Mouse (Mus musculus) megakaryocyte, adult 5-6 weeks (primary cell): ENCODE results near the gene Mrps14. TPM values are rescaled to one million over a fixed set of nuclear protein-coding genes. Genes with fewer than 3 reads are reported as not detected.
A peak's percentile ranks its signal among the peaks of the same experiment; 100 is the strongest.

Experiments
- ATAC-seq: 2 replicates; pipeline ENCODE4 v1.8.0; 2016; ENCODE audit warnings: mild to moderate bottlenecking, inconsistent platforms; ENCODE audit not compliant: poor library complexity, severe bottlenecking
- total RNA-seq, 2 experiments: library from RNA; stranded (forward) in 1 of 2; stranded (reverse) in 1 of 2; fragments of 153-499, 151-499 nt in 1 of 2; fragments of 221-1000, 200-1000 nt in 1 of 2; gene quantifications; 2 replicates each; pipeline versions ENCODE4 v1.2.3 to v1.2.4; 2015 to 2017

Mrps14 gene
- total RNA-seq (2015), result 109 and 125 TPM in 2 replicates
- total RNA-seq (2017), result 90.6 and 95.8 TPM in 2 replicates

- peak; percentile 95 for ATAC-seq
These were observed at the start of gene Mrps14 for GRCm38 (mm10) chr1:160194529-160195336. Gene Mrps14, plus strand, starts transcription at chr1:160195215.

- ATAC-seq, result no peak
These were observed 49.4 kb upstream of the Mrps14 start for GRCm38 (mm10) chr1:160145606-160146005.

GRCm38 (mm10) chr1:160147274-160147673, 47.7 kb upstream of the Mrps14 start:
- no peak for ATAC-seq

GRCm38 (mm10) chr1:160149291-160149906, 45.6 kb upstream of the Mrps14 start:
- no peak for ATAC-seq

- no peak for ATAC-seq
These were observed 44.3 kb upstream of the Mrps14 start for GRCm38 (mm10) chr1:160150726-160151125.

GRCm38 (mm10) chr1:160153480-160153879, 41.5 kb upstream of the Mrps14 start, which contains the start of gene Tnn:
Gene Tnn, minus strand, starts transcription at chr1:160153580.
- ATAC-seq, result no peak

GRCm38 (mm10) chr1:160158190-160158589, 36.8 kb upstream of the Mrps14 start:
- ATAC-seq, result no peak

GRCm38 (mm10) chr1:160166600-160166999, 28.4 kb upstream of the Mrps14 start:
- no peak for ATAC-seq

GRCm38 (mm10) chr1:160176903-160177302, 18.1 kb upstream of the Mrps14 start:
- ATAC-seq, result no peak

GRCm38 (mm10) chr1:160181216-160181615, 13.8 kb upstream of the Mrps14 start:
- ATAC-seq, result no peak

GRCm38 (mm10) chr1:160184506-160184905, 10.5 kb upstream of the Mrps14 start:
- ATAC-seq, result no peak

GRCm38 (mm10) chr1:160195337-160195663, 285 bp downstream of the Mrps14 start:
- peak; percentile 32 for ATAC-seq

- ATAC-seq, result no peak
These were observed 10.5 kb downstream of the Mrps14 start for GRCm38 (mm10) chr1:160205486-160205885.

- ATAC-seq, result no peak
These were observed 14.8 kb downstream of the Mrps14 start for GRCm38 (mm10) chr1:160209844-160210243.

- no peak for ATAC-seq
These were observed 15.6 kb downstream of the Mrps14 start for GRCm38 (mm10) chr1:160210566-160210965.

- ATAC-seq, result 0 out of 2 replicates have a peak, but pooled peaks have one; percentile 12
These were observed 16.6 kb downstream of the Mrps14 start for GRCm38 (mm10) chr1:160211597-160212122.

GRCm38 (mm10) chr1:160212123-160212691, 17.2 kb downstream of the Mrps14 start:
- ATAC-seq, result peak; percentile 7

GRCm38 (mm10) chr1:160212703-160213669, 18.0 kb downstream of the Mrps14 start, which contains the start of gene Cacybp:
Gene Cacybp, minus strand, starts transcription at chr1:160212875.
- peak; percentile 87 for ATAC-seq

- ATAC-seq, result no peak
These were observed 19.2 kb downstream of the Mrps14 start for GRCm38 (mm10) chr1:160214171-160214570.

GRCm38 (mm10) chr1:160217898-160218297, 22.9 kb downstream of the Mrps14 start:
- no peak for ATAC-seq
